ENCODE assay signal across 8 mouse cellular contexts in genomic region chr3:89959435-89959834, GRCm38 (mm10). TPM values are rescaled to one million over a fixed set of nuclear protein-coding genes. Genes with fewer than 3 reads are reported as not detected.
A peak's percentile ranks its signal among the peaks of the same experiment; 100 is the strongest.
DNase-seq lines count a peak whose midpoint lies in the region; ATAC-seq and TF ChIP-seq lines count a peak whose summit lies in the region.

No protein-coding gene starts in this region.

- H3K4me1 ChIP-seq in heart, embryonic 15.5 days (replicated peaks): peaks cover 42% of the 10 kb centered on the region
- peaks cover 49% of the 10 kb centered on the region for H3K4me1 ChIP-seq in hindbrain, embryonic 15.5 days (replicated peaks)
- H3K4me1 ChIP-seq in neural tube, embryonic 12.5 days: peaks cover 45% of the 10 kb centered on the region

- no peak for ATAC-seq in heart, embryonic 15.5 days (replicated peaks; ENCODE audit: insufficient number of reproducible peaks, insufficient read depth, low FRiP score, low read depth)
- ATAC-seq in hindbrain, embryonic 15.5 days (ENCODE audit: low FRiP score, low read depth): peak; percentile 25; the same call in 1 of the 2 replicates
- ATAC-seq in neural tube, embryonic 12.5 days (ENCODE audit: low FRiP score, low read depth): no peak

- intact Hi-C loops in heart, postnatal 14 days (cut with DNase I): no loop called here

- 62% methylated on average over 4 of the region's 4 CpGs for WGBS in heart, embryonic 15.5 days
- 68% methylated on average over 4 of the region's 4 CpGs for WGBS in hindbrain, embryonic 15.5 days
- WGBS in neural tube, embryonic 12.5 days: 75% methylated on average over 4 of the region's 4 CpGs

- no peak for TF ChIP-seq POLR2A in brain, embryonic 14.5 days (IDR thresholded peaks at IDR 0.05; ENCODE audit: borderline replicate concordance, extremely low read depth, insufficient read depth, insufficient read length, poor library complexity, severe bottlenecking)

- no peak overlapping the region for H3K27ac ChIP-seq in heart, embryonic 15.5 days
- H3K27ac ChIP-seq in hindbrain, embryonic 15.5 days (replicated peaks): 0 out of 2 replicates have a peak overlapping the region, but pooled peaks have one; percentile 74
- no peak overlapping the region for H3K27ac ChIP-seq in neural tube, embryonic 12.5 days

- peaks cover 39% of the 10 kb centered on the region for H3K36me3 ChIP-seq in heart, embryonic 15.5 days
- H3K36me3 ChIP-seq in hindbrain, embryonic 15.5 days: peaks cover 38% of the 10 kb centered on the region
- peaks cover 44% of the 10 kb centered on the region for H3K36me3 ChIP-seq in neural tube, embryonic 12.5 days

- peak overlapping the region; percentile 87; the same call in 1 of the 2 replicates for H3K4me2 ChIP-seq in heart, embryonic 15.5 days
- H3K4me2 ChIP-seq in hindbrain, embryonic 15.5 days: peak overlapping the region; percentile 84
- peak overlapping the region; percentile 99 for H3K4me2 ChIP-seq in neural tube, embryonic 12.5 days (replicated peaks)

- no peak overlapping the region for H3K9ac ChIP-seq in heart, embryonic 15.5 days
- peak overlapping the region; percentile 22 for H3K9ac ChIP-seq in hindbrain, embryonic 15.5 days
- peak overlapping the region; percentile 80; the same call in 1 of the 2 replicates for H3K9ac ChIP-seq in neural tube, embryonic 12.5 days

- H3K4me3 ChIP-seq in heart, embryonic 15.5 days: no peak overlapping the region
- peak overlapping the region; percentile 98 for H3K4me3 ChIP-seq in hindbrain, embryonic 15.5 days
- H3K4me3 ChIP-seq in neural tube, embryonic 12.5 days: 0 out of 2 replicates have a peak overlapping the region, but pooled peaks have one; percentile 57

- no peak for TF ChIP-seq CTCF in brain, embryonic 14.5 days (IDR thresholded peaks at IDR 0.05; ENCODE audit: borderline replicate concordance, extremely low read depth, insufficient read depth, insufficient read length)

- H3K27me3 ChIP-seq in heart, embryonic 15.5 days: no peaks in the 10 kb centered on the region
- H3K27me3 ChIP-seq in hindbrain, embryonic 15.5 days: no peaks in the 10 kb centered on the region
- no peaks in the 10 kb centered on the region for H3K27me3 ChIP-seq in neural tube, embryonic 12.5 days (replicated peaks)

- no peak for DNase-seq in heart, postnatal 14 days
- DNase-seq in brain, embryonic 14.5 days (ENCODE audit: low read depth): peak; percentile 63
- DNase-seq in c-Kit-positive CD71-positive TER-119-positive erythroid progenitor cells, embryonic 14.5 days (ENCODE audit: low spot score): no peak
- no peak for DNase-seq in adrenal gland, postnatal 4 days (ENCODE audit: low spot score in 2 of 2)
- no peak for DNase-seq in thymus, postnatal 36 days

- H3K9me3 ChIP-seq in heart, embryonic 15.5 days (replicated peaks): no peaks in the 10 kb centered on the region
- no peaks in the 10 kb centered on the region for H3K9me3 ChIP-seq in hindbrain, embryonic 15.5 days
- H3K9me3 ChIP-seq in neural tube, embryonic 12.5 days: no peaks in the 10 kb centered on the region

RNA-seq across cellular contexts. Expression of gene Atp8b2, which starts 3.9 kb away (rescaled TPM):
- polyA plus RNA-seq in heart, embryonic 15.5 days (2015; fragmentation: Nextera tagmentation; extraction: Ambion mirVana): 9.9 and 14.2 TPM in 2 replicates
- total RNA-seq in heart, postnatal 14 days (2021): 10 to 100 TPM; 39.5 to 45.4 TPM
- 71.0 and 80.8 TPM in 2 replicates for polyA plus RNA-seq in brain, embryonic 14.5 days (2012; rRNA removed)
- polyA plus RNA-seq in hindbrain, embryonic 15.5 days (2015; fragmentation: Nextera tagmentation; extraction: Ambion mirVana): 12.1 and 14.0 TPM in 2 replicates
- 18.5 and 19.7 TPM in 2 replicates for polyA plus RNA-seq in neural tube, embryonic 12.5 days (2016; fragmentation: Nextera tagmentation; extraction: Ambion mirVana)
- 10 to 100 TPM; 79.0 to 80.9 TPM for total RNA-seq in adrenal gland, postnatal 4 days (2021)

RNA-seq across cellular contexts. Expression of gene Hax1, which starts 39.1 kb away (rescaled TPM):
- 78.8 and 85.8 TPM in 2 replicates for polyA plus RNA-seq in heart, embryonic 15.5 days (2015; fragmentation: Nextera tagmentation; extraction: Ambion mirVana)
- total RNA-seq in heart, postnatal 14 days (2021): 10 to 100 TPM; 41.7 to 48.2 TPM
- polyA plus RNA-seq in brain, embryonic 14.5 days (2012; rRNA removed): 93.7 and 115 TPM in 2 replicates
- 110 and 111 TPM in 2 replicates for polyA plus RNA-seq in hindbrain, embryonic 15.5 days (2015; fragmentation: Nextera tagmentation; extraction: Ambion mirVana)
- polyA plus RNA-seq in neural tube, embryonic 12.5 days (2016; fragmentation: Nextera tagmentation; extraction: Ambion mirVana): 137 and 139 TPM in 2 replicates
- total RNA-seq in adrenal gland, postnatal 4 days (2021): 100 to 1,000 TPM in 1 of 2 experiments, 10 to 100 TPM in 1; 91.3 to 102 TPM

RNA-seq across cellular contexts. Expression of gene Il6ra, which starts 46.4 kb away (rescaled TPM):
- polyA plus RNA-seq in heart, embryonic 15.5 days (2015; fragmentation: Nextera tagmentation; extraction: Ambion mirVana): 1.1 and 1.7 TPM in 2 replicates
- total RNA-seq in heart, postnatal 14 days (2021): 1 to 10 TPM; 4.9 to 5.5 TPM
- polyA plus RNA-seq in brain, embryonic 14.5 days (2012; rRNA removed): 0.45 and 0.93 TPM in 2 replicates
- polyA plus RNA-seq in hindbrain, embryonic 15.5 days (2015; fragmentation: Nextera tagmentation; extraction: Ambion mirVana): 1.3 and 1.4 TPM in 2 replicates
- 0.68 and 0.80 TPM in 2 replicates for polyA plus RNA-seq in neural tube, embryonic 12.5 days (2016; fragmentation: Nextera tagmentation; extraction: Ambion mirVana)
- 1 to 10 TPM; 3.7 to 6.4 TPM for total RNA-seq in adrenal gland, postnatal 4 days (2021)
